Mouse (Mus musculus): ENCODE data around the gene Myrfl. TPM values are rescaled to one million over a fixed set of nuclear protein-coding genes. Genes with fewer than 3 reads are reported as not detected.

Gene Myrfl
- total RNA-seq, 2 experiments from 2014 or later, result 0.22 to 0.45 TPM

DNA sequence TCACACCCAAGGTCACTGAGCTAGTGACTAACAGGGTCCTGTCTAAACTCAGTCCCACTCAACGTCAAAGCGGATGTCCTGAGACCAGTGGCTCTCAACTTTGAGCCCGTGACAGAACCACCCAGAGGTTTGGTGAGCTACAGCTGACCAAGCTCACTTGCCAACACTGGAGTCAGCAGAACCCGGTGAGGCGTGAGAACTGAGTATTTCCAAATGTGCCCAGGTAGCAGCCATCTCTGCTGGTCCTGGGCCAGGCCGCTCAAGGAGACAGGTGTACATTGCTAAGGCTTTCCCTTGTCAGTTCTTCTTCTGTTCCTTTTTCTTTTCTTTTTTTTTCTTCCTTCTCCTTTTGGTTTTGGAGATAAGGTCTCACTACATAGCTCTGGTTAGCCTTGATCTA is 66.0 kb downstream of the Myrfl start:
- no peak for DNase-seq (ENCODE audit: extremely low spot score in 1 of 2, low spot score in 1 of 2)

GRCm38 (mm10) chr10:116828099-116828498 is 68.6 kb downstream of the Myrfl start:
- no peak for DNase-seq (ENCODE audit: extremely low spot score in 1 of 2, low spot score in 1 of 2)

DNA sequence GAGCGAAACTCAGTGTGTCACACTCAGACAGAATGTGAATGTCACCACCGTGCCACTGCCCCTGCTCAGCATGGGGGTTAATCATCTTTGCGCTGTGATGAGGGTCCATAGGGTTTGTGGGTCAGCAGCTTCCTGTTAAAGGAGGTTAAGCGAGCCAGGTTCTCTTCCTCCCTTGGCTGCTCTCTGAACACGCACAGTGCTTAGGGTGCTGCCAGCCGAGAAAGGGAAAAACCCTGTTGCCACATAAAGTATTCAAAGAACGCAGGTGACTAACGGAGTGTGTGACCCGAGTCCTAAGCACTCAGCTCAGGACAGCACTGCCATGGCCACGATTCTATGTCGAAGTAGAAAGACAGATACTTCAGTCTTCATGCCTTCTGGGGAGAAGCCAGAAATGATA is 69.4 kb downstream of the Myrfl start:
- DNase-seq (ENCODE audit: extremely low spot score in 1 of 2, low spot score in 1 of 2), result no peak

DNA sequence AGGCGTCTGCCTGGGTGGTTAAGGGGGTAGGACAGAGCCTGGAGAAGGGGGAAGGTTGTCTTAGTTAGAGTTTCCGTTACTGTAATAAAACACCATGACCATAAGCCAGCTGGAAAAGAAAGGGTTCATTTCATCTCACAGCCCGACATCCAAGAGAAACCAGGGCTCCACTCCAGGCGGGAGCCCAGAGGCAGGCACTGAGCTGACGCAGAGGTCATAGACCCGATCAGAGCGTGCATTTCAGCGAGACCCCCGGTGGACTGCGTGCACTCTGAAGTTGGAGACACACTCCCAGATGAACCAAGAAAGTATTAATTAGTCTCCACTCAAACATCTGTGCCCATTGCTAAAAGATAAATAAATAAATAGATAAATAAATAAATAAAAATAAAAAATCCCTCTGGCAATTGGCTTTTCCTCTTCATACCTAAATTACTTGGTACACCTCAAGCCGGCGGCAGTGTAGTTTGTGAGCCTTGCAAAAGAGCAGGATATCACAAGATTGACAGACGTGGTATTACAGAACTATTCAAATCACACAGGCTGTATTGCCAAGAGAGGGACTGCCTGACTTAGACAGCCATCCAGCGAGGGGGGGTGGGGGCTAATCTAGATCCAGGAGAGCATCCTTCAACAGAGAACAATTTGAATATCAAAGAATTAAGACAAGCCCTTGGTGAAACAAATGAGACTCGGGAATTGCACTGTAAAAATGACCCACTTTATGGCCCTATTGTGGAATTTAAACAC is 81.2 kb downstream of the Myrfl start:
- no peak for DNase-seq (ENCODE audit: extremely low spot score in 1 of 2, low spot score in 1 of 2)

DNA sequence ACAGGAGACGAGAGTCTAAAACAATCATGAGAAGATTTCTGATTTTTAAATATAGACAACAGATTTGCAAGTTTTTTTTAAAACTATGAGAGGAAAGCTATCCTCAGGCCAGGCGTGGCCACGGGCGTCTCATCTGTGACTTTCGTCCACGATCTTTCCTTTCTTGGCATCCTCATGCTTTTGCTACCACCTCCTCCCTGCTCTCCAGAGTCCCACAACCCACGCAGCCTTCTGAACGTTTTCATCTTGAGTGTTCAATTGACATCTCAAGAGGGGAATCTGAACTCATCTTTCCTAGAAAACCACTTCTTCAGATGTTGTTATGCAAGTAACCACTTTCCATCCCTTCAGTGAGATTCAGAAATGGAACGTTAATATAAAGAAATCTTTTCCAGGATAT is 83.6 kb downstream of the Myrfl start:
- no peak for DNase-seq (ENCODE audit: extremely low spot score in 1 of 2, low spot score in 1 of 2)

DNA sequence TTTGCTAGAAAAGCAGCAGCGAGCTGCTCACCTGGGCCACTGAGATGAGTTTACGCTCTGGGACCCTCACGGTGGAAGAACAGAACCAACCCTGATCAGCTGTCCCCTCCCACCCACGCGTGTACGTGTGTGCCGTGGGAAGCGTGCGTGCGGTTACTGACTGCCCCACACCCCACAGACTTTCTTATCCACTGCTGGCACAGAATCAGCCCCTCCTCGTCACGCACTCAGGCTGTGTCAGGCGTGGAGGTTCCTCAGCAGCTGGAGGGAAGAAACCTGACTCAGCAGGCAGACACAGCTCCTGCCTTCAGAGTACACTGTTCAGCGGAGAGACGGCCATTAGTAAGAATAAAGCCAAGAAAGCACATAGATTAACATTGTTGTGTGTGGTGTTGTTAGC is 86.0 kb downstream of the Myrfl start:
- DNase-seq (ENCODE audit: extremely low spot score in 1 of 2, low spot score in 1 of 2), result no peak

DNA sequence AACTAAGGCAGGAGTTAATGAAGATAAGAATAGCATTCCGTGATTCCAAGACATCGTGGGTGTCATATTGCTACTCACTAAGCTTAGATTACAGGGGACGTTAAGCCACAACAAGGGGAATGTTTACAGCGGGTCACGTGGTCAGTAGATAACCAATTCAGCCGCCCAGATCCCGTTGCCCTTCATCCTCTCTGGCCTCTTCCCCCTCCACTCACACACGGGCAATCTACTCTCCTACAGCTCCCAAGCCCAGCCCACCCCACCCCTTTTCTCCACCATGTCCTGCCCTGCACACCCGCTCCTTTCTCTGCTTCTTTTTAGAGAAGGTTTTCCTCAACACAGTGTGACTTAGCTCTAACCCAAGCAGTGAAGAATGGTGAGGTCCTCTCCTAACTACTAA is 87.3 kb downstream of the Myrfl start:
- no peak for DNase-seq (ENCODE audit: extremely low spot score in 1 of 2, low spot score in 1 of 2)

- DNase-seq (ENCODE audit: extremely low spot score in 1 of 2, low spot score in 1 of 2), result no peak
Observed at GRCm38 (mm10) chr10:116808556-116809353, 88.0 kb downstream of the Myrfl start.

DNA sequence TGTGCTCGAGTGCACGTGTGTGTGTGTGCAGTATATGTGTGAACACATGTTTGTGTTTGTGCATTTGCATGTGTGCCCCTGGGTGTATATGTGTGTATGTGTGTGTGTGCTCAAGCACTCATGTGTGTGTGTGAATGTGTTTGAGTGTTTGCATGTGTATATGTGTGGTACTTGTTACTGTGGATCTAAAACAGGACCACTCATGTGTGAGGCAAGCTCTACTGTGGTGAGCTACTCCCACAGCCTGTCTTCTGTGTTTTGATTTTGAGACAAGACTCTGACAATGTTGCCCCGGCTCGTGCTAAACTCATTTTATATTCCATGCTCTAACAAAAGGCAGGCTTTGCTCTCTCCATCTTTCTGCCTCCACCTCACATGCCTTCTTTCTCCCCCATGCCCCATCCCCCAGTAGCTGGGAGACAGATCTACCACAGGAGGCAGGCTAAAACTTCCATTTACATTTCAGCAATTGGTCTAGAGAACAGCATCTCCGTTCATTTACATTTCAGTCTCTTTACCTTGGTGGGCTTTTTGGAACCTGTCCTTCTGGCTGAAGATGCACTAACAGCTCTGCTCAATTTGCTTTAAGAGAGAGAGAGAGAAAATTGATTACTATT is 94.4 kb downstream of the Myrfl start:
- DNase-seq (ENCODE audit: extremely low spot score in 1 of 2, low spot score in 1 of 2), result no peak

GRCm38 (mm10) chr10:116801281-116801680 is 95.4 kb downstream of the Myrfl start:
- DNase-seq (ENCODE audit: extremely low spot score in 1 of 2, low spot score in 1 of 2), result no peak

- DNase-seq (ENCODE audit: extremely low spot score in 1 of 2, low spot score in 1 of 2), result no peak
Observed at GRCm38 (mm10) chr10:116796066-116796465, 100.7 kb downstream of the Myrfl start.

- no peak for DNase-seq (ENCODE audit: extremely low spot score in 1 of 2, low spot score in 1 of 2)
Observed at GRCm38 (mm10) chr10:116789096-116789495, 107.6 kb downstream of the Myrfl start.

- DNase-seq (ENCODE audit: extremely low spot score in 1 of 2, low spot score in 1 of 2), result no peak
Observed at GRCm38 (mm10) chr10:116788431-116788830, 108.3 kb downstream of the Myrfl start.

DNA sequence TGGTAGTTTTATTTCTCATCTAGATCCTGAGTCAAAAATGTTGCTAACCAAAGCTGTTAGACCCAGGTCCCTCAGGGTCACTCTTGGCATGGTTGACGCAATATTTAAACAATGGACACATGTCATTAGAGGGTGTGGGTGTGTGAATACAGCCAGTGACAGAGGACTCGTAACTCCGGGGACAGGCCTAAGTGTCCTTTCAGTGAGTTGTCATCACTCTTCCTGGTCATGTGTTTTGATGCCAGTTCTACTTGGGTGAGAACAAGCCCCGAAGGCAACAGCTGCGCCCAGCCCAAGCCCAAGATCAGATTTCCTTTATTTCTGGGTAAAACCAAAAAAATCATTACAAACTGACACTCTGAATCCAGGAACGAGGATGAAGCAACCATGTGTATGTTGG is 112.6 kb downstream of the Myrfl start:
- DNase-seq (ENCODE audit: extremely low spot score in 1 of 2, low spot score in 1 of 2), result no peak

GRCm38 (mm10) chr10:116783020-116783419 is 113.7 kb downstream of the Myrfl start:
- no peak for DNase-seq (ENCODE audit: extremely low spot score in 1 of 2, low spot score in 1 of 2)

GRCm38 (mm10) chr10:116777947-116778346 is 118.8 kb downstream of the Myrfl start:
- no peak for DNase-seq (ENCODE audit: extremely low spot score in 1 of 2, low spot score in 1 of 2)

DNA sequence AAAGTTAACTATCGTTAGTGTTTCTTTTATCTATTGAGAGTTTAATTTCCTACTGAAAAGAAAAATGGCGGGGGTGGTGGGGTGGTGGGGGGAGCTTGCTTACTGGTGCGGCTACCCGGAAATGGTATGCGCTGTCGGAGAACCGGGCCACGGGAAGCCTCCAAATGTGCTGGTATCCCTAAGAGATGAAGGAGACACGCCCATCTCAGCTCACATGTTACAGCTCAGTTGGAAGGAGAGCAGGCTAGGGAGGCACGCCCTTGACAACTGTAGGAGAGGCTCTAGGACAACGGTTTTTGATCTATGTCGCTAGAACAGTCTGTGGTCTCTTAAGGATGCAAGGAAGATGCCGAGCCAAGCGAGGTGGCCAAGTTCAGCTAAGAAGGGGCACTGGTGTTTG is 119.9 kb downstream of the Myrfl start:
- DNase-seq (ENCODE audit: extremely low spot score in 1 of 2, low spot score in 1 of 2), result no peak

DNA sequence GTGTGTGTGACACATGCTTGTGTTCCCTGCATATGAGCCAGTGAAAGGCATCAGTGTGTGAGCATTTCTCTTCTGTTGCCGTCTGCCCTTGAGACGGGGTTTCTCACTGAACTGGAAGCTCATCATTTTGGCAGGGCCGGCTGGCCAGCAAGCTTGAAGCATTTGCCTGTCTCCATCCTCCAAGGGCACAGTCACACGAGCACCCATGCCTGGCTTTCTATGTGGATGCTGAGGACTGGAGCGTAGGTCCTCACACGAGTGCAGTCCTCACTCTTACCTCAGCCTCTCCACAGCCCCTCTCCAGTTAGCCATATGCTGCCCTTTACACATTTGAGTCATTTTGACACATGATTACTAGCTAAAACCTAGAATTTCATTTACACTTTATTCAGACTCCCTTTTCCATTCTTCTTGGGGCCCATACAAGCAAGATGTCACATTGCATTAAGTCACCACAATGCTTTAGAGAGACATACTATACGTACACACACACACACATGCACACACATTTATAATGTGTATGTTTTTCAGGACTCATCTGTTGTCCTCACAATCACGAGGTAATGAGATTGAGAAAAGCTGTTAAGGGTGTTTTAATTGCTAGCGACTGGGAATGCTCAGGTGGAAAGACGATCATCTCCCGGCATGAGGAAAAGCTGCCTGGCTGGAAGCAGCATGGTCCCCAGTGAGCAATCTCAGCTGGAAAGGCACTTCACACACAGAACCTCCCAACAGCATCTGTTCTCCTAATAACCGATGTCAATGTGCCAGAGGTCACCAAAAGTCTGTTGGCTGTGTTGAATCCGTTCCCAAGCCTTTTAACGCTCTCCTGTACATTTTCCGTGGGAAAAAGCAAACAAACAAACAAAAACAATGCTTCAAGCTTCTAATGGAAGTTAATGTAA is 122.6 kb downstream of the Myrfl start:
- no peak for DNase-seq (ENCODE audit: extremely low spot score in 1 of 2, low spot score in 1 of 2)

DNA sequence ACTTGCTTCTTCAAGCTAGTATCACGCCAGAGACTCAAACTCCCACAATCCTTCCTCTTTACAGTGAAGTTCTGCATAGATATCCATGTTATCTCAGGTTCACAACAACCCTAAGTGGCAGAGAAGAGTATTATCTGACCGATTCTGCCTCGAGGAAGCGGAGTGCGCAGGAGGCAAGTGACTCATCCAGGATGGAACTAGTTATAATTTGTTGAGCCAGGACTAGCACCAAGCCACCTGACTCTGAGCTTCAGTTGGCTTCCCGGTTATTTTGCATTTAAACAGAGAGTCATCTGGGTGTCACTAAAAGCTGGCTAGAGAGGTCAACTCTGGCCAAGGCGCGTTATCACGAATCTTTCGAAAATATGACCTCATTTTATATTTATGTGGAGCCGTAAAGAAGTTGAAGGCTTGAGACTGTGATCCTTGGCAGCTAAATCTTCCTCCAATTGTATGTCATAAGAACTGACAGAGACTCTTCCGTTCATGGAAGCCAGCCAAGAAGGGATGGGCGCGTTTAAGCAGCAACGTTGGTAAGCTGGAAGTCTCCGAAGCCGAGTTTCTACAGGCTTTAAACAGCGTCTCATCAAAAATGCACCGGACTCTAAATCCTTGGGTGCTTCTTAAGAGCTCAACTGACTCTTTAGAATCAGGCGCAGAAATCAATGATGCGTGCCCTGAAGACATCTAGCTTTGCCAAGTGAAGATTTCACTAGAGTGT is 125.3 kb downstream of the Myrfl start:
- DNase-seq (ENCODE audit: extremely low spot score in 1 of 2, low spot score in 1 of 2), result no peak

DNA sequence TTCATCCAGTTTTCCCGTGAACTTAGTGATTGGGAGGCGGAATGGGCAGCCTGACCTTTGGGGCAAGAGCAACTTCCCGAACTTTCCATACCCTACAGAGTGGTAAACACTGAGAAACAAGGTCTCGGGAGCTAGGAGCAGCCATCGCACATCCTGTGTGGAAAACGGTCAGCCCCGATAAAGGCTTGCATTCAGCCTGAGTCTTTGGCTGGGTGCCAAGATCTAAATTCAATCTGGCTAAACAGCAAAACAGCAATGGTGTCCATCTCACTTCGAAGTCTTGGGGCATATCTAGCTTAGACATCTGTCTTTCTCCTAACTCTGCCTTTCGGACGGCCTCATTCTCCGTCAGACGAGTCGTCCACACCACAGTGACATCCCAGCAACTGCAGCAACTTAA is 128.1 kb downstream of the Myrfl start:
- no peak for DNase-seq (ENCODE audit: extremely low spot score in 1 of 2, low spot score in 1 of 2)

All from layer of hippocampus, postnatal 25 days (tissue).